Mouse (Mus musculus) MEL (cell line): ENCODE data around the gene Hist1h2ak.

Experiments used
- EP300 ChIP-seq, 2 experiments: IDR thresholded peaks; 2 replicates each; pipeline ENCODE4 v1.6.1; 2011; ENCODE audit warnings: improper control_type of control experiment in 2 of 2, low read length in 2 of 2, low read depth in 1 of 2, mild to moderate bottlenecking in 1 of 2
- MEF2A ChIP-seq: IDR thresholded peaks from 2 replicates; pipeline ENCODE4 v1.6.1; 2014; ENCODE audit warnings: low read depth, mild to moderate bottlenecking, inconsistent platforms, low read length, improper control_type of control experiment; ENCODE audit not compliant: poor library complexity, insufficient replicate concordance, severe bottlenecking; ENCODE audit errors: extremely low read depth
- TBP ChIP-seq: IDR thresholded peaks from 2 replicates; pipeline ENCODE4 v1.8.0; 2011; ENCODE audit warnings: low read depth, low read length, improper control_type of control experiment
- ZC3H11A ChIP-seq: IDR thresholded peaks from 2 replicates; pipeline ENCODE4 v1.6.1; 2012; ENCODE audit warnings: low read depth, mild to moderate bottlenecking, inconsistent platforms, low read length, improper control_type of control experiment
- ZNF384 ChIP-seq: IDR thresholded peaks from 2 replicates; pipeline ENCODE4 v1.6.1; 2012; ENCODE audit warnings: low read depth, mild to moderate bottlenecking, inconsistent platforms, low read length, improper control_type of control experiment

DNA sequence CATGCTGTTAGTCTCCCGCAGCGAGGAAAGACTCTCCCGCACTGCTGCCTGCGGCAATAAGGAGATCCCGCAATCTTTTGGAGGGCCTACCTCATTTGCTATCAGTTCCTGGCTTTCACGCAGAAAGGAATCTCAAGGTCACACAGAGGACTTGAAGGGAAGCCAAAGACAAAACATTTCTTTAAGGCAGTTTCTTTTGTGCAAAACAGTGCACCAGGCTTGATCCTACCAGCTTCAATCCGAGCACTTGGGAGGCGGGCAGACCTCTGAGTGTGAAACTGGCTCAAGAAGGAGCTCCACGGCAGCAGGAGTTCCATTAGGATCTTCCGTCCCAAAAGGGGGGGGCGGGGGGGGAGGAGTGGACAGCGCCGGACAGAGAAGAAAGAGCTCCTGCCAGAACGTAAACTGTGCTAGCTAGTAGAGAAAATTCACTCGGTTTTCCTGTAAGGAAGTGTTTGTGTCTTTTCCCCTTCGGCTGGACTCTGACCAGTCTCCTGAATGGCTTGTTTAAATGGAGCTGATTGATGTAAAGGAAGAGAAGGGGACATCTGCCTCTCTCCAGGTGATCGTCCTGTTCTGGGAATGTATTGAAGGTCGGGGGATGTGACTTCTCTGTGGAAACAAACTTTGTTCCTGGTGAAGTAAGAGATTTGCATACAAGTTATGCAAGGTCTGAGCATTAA lies 37.1 kb upstream of the Hist1h2ak start:
- no peak for TF ChIP-seq TBP
- TF ChIP-seq ZNF384 = no peak
- no peak for TF ChIP-seq EP300 (IDR thresholded peaks at IDR 0.05; ENCODE audit: low read depth in 1 of 2, low read length in 2 of 2)
- no peak for TF ChIP-seq ZC3H11A
- TF ChIP-seq MEF2A = no peak
